Mouse (Mus musculus): ENCODE results near the gene Zfp768. TPM values are rescaled to one million over a fixed set of nuclear protein-coding genes. Genes with fewer than 3 reads are reported as not detected.

The Zfp768 gene
- polyA plus RNA-seq, 1 experiment: 20.7 TPM

DNA sequence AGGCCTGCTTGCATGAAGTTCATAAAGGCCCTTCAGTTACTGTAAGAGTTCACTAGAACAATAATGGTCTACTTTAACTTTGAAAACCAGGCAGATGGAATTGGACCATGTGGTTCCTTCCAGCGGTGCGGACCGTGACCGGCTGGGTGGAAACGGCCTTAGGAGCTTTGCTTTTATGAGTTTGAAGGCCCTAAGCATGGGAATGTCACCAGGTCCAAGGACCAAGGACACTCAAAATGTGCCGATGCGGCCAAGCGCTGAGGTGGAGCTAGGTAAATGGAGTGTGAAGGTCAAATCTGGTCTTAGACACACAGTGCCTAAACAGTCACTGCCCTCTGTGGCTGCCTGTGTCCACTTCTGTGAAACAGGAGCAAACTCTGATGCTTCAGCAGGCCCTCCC is 4.0 kb downstream of the Zfp768 start:
- Histone ChIP-seq H3K27ac (ENCODE audit: insufficient read depth, low read length) (no peak overlapping the region), H3K4me1 (ENCODE audit: control insufficient read depth, insufficient read depth, low read length) (no peaks in the 10 kb centered on the region), H3K4me3 (ENCODE audit: insufficient read depth, low read length) (no peak overlapping the region)
- TF ChIP-seq CTCF (IDR thresholded peaks at IDR 0.05; ENCODE audit: borderline replicate concordance, insufficient read depth, low read length) (no peak), POLR2A (IDR thresholded peaks at IDR 0.05; ENCODE audit: low read depth, low read length) (no peak)

DNA sequence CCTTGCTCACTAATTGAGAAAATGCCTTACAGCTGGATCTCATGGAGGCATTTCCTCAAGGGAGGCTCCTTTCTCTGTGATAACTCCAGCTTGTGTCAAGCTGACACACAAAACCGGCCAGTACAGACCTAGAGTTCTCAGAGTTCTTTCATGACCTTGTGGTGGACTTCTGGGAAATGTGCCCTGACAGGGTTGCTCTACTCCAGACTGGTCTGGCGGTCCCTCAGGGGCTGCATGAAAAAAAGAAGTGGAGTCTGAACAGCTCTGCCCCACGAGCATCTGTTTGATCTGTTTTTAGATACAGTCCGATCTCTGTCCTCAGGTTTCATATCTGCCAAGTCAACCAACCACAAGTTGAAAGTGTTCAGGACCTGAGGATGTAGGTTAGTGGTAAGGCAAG is 7.8 kb downstream of the Zfp768 start:
- no peak overlapping the region for H3K4me3 ChIP-seq (ENCODE audit: insufficient read depth, low read length)
- no peak for TF ChIP-seq POLR2A (IDR thresholded peaks at IDR 0.05; ENCODE audit: low read depth, low read length)
- TF ChIP-seq CTCF (IDR thresholded peaks at IDR 0.05; ENCODE audit: borderline replicate concordance, insufficient read depth, low read length): no peak
- H3K4me1 ChIP-seq (ENCODE audit: control insufficient read depth, insufficient read depth, low read length): no peaks in the 10 kb centered on the region
- H3K27ac ChIP-seq (ENCODE audit: insufficient read depth, low read length): no peak overlapping the region

DNA sequence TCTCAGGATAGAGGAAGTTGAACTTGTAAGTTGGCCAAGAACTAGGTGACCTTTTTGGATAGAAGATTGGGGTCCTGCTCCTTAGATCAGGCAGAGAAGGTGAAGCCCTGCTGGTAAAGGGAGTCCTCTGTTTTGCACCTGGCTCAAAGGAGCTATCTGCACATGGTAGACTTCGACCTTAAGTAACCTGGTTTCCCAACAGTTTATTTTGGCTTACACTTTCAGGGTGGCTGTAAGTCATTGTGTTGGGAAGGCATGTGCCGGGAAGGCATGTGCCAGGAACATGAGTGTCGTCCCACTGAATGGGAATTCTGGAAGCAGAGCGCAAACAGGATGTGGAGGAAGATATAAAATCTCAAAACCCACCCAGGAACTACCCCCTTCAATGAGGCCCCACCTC is 9.8 kb downstream of the Zfp768 start:
- H3K4me1 ChIP-seq (ENCODE audit: control insufficient read depth, insufficient read depth, low read length): no peaks in the 10 kb centered on the region
- H3K4me3 ChIP-seq (ENCODE audit: insufficient read depth, low read length): no peak overlapping the region
- no peak overlapping the region for H3K27ac ChIP-seq (ENCODE audit: insufficient read depth, low read length)
- no peak for TF ChIP-seq CTCF (IDR thresholded peaks at IDR 0.05; ENCODE audit: borderline replicate concordance, insufficient read depth, low read length)
- TF ChIP-seq POLR2A (IDR thresholded peaks at IDR 0.05; ENCODE audit: low read depth, low read length): no peak

DNA sequence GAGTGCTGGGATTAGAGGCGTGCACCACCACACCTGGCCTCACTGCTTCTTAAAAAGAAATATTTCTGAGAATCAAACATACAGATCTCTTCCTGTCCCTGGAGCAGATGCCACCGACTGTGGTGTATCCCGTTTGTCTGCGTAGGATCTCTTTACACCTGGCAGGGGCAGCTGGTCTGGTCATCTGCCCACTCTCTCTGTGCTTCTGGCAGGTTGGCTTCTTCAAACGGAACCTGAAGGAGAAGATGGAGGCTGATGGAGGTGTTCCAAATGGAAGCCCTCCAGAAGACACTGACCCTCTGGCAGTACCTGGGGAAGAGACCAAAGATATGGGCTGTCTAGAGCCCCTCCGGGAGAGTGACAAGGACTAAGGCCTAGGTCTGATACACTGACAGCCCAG is 12.1 kb downstream of the Zfp768 start:
- no peak for TF ChIP-seq CTCF (IDR thresholded peaks at IDR 0.05; ENCODE audit: borderline replicate concordance, insufficient read depth, low read length)
- no peak for TF ChIP-seq POLR2A (IDR thresholded peaks at IDR 0.05; ENCODE audit: low read depth, low read length)

DNA sequence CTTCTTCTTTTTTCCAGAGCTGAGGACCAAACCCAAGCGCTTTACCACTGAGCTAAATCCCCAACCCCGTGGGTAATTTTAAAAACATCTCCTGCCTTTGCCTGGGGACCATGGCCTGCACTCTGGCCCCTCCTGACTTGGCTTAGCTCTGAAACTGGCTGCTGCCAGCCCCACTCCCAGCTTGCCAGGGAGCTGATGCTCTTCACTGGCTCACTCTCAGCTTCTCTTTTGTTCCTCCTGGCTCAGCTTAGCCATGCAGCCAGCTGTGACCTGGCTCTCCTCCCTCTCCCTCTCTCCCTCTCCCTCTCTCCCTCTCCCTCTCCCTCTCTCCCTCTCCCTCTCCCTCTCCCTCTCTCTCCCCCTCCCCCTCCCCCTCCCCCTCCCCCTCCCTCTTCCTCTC is 18.7 kb downstream of the Zfp768 start:
- TF ChIP-seq POLR2A (IDR thresholded peaks at IDR 0.05; ENCODE audit: low read depth, low read length) (no peak), CTCF (IDR thresholded peaks at IDR 0.05; ENCODE audit: borderline replicate concordance, insufficient read depth, low read length) (no peak)
- no peaks in the 10 kb centered on the region for H3K4me1 ChIP-seq (ENCODE audit: control insufficient read depth, insufficient read depth, low read length)
- no peak overlapping the region for H3K4me3 ChIP-seq (ENCODE audit: insufficient read depth, low read length)
- H3K27ac ChIP-seq (ENCODE audit: insufficient read depth, low read length): no peak overlapping the region

More for the DNA sequence above, 12.1 kb downstream of the Zfp768 start:
- no peaks in the 10 kb centered on the region for H3K4me1 ChIP-seq (ENCODE audit: control insufficient read depth, insufficient read depth, low read length)
- H3K27ac ChIP-seq (ENCODE audit: insufficient read depth, low read length): no peak overlapping the region
- no peak overlapping the region for H3K4me3 ChIP-seq (ENCODE audit: insufficient read depth, low read length)

DNA sequence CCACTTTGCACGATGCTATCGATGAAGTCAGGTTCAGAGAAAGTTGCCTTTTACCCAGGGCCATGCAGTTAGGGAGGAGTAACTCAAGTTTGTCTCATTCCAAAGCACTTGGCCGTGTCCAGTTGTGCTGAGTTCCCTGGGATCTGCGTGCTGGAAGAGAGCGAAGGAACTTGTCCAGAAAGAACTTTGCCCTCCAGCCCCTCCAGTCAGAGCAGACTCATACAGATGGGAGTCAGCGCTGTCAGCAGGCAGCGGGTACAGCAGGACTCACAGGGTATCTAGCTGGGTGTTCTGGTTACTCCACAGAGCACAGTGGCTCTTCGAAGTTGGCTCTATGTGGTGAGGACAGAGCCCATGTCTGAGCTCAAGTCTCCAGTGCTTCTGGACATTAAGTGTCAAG is 19.8 kb downstream of the Zfp768 start:
- TF ChIP-seq POLR2A (IDR thresholded peaks at IDR 0.05; ENCODE audit: low read depth, low read length): no peak
- TF ChIP-seq CTCF (IDR thresholded peaks at IDR 0.05; ENCODE audit: borderline replicate concordance, insufficient read depth, low read length): no peak
- H3K27ac ChIP-seq (ENCODE audit: insufficient read depth, low read length): no peak overlapping the region
- H3K4me3 ChIP-seq (ENCODE audit: insufficient read depth, low read length): no peak overlapping the region
- H3K4me1 ChIP-seq (ENCODE audit: control insufficient read depth, insufficient read depth, low read length): no peaks in the 10 kb centered on the region

DNA sequence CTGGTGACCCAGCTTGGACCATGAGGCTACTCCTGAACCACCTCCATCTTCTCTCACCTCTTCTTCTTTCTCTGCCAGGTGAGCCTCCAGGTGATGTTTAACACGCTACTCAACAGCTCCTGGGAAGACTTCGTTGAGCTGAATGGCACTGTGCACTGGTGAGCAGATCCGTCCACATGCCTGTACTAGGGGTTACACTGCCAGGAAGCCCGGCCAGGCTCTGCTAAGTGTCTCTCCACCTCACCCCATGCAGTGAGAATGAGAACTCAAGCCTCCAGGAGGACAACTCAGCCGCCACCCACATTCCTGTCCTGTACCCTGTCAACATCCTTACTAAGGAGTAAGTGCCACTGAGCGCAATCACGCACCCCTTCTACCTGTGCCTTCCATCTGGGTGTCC is 20.4 kb downstream of the Zfp768 start:
- TF ChIP-seq POLR2A (IDR thresholded peaks at IDR 0.05; ENCODE audit: low read depth, low read length) (no peak), CTCF (IDR thresholded peaks at IDR 0.05; ENCODE audit: borderline replicate concordance, insufficient read depth, low read length) (no peak)
- no peak overlapping the region for H3K27ac ChIP-seq (ENCODE audit: insufficient read depth, low read length)
- H3K4me3 ChIP-seq (ENCODE audit: insufficient read depth, low read length): no peak overlapping the region
- no peaks in the 10 kb centered on the region for H3K4me1 ChIP-seq (ENCODE audit: control insufficient read depth, insufficient read depth, low read length)

DNA sequence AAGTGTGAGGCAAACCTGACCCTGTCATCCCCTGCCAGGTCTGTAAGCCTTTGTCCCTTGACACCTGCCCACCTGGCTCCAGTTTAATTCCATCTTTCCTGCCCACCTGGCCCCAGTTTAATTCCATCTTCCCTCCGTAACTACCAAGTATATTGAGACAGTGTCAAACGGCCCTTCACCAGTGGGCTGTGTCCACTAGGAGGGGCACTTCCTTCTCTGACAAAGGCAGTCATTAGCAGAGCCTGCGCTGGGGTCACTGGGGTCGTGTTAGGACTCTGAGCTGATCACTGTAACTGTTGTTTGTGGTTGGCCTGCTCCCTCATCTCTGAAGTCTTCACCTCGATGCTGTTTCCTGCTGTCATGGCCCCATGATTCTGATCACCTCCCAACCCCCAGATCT is 23.3 kb downstream of the Zfp768 start:
- H3K27ac ChIP-seq (ENCODE audit: insufficient read depth, low read length): no peak overlapping the region
- H3K4me3 ChIP-seq (ENCODE audit: insufficient read depth, low read length): no peak overlapping the region
- TF ChIP-seq CTCF (IDR thresholded peaks at IDR 0.05; ENCODE audit: borderline replicate concordance, insufficient read depth, low read length) (0 out of 2 replicates have a peak, but pooled peaks have one; percentile 7), POLR2A (IDR thresholded peaks at IDR 0.05; ENCODE audit: low read depth, low read length) (no peak)
- no peaks in the 10 kb centered on the region for H3K4me1 ChIP-seq (ENCODE audit: control insufficient read depth, insufficient read depth, low read length)

DNA sequence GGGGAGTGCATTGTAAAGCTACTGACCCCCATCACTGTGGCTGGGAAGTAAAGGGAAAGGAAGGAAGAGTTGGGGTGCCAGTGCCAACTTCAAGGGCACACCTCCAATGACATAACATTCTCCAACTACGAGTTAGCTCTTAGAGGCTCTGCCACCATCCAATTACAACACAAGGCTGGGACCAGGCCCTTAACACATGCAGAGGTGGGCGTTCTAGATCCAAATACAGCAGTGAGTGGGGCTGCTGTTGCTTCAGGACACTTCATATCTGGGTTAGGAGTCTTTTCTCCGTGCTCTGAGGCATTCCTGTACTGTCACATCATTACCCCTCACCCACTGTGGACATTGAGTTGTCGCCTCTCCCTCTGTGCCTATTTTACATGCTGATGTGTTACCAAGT is 24.3 kb downstream of the Zfp768 start:
- Histone ChIP-seq H3K4me3 (ENCODE audit: insufficient read depth, low read length) (no peak overlapping the region), H3K27ac (ENCODE audit: insufficient read depth, low read length) (no peak overlapping the region), H3K4me1 (ENCODE audit: control insufficient read depth, insufficient read depth, low read length) (no peaks in the 10 kb centered on the region)
- TF ChIP-seq POLR2A (IDR thresholded peaks at IDR 0.05; ENCODE audit: low read depth, low read length): no peak
- no peak for TF ChIP-seq CTCF (IDR thresholded peaks at IDR 0.05; ENCODE audit: borderline replicate concordance, insufficient read depth, low read length)

DNA sequence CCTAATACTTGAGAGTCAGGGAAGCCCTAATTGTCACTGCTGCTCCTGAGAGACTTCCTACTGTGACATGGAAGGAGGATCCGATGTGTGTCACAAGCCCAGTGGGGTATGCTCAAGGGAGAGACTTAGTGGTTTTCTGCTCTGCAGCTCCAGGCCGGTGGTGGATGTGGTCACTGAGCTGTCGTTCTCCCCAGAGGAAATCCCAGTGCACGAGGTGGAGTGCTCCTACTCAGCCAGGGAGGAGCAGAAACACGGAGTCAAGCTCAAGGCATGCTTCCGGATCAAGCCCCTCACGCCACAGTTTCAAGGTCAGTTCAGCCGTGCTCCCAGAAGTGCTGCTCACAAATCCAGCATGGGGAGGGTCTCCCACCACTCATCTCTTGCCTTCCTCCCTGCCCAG is 31.5 kb downstream of the Zfp768 start:
- Histone ChIP-seq H3K4me3 (ENCODE audit: insufficient read depth, low read length) (no peak overlapping the region), H3K27ac (ENCODE audit: insufficient read depth, low read length) (no peak overlapping the region), H3K4me1 (ENCODE audit: control insufficient read depth, insufficient read depth, low read length) (no peaks in the 10 kb centered on the region)
- TF ChIP-seq POLR2A (IDR thresholded peaks at IDR 0.05; ENCODE audit: low read depth, low read length) (no peak), CTCF (IDR thresholded peaks at IDR 0.05; ENCODE audit: borderline replicate concordance, insufficient read depth, low read length) (no peak)

DNA sequence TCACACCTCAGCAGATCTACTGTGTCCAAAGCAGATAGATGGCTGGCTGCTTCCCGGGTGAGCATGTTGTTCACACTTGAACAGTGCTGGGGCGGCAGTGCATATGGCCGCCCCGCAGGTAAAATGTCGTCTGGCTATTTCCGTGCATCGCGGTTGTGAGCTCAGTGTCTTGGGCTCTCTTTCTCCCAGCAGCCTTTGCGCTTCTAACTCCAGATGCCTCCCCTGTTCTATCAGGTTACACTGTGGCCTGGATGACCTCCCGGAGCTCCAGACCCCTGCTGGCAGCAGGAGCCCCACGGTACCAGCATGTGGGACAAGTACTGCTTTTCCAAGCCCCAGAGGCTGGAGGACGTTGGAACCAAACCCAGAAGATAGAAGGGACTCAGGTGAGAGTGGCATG is 35.4 kb downstream of the Zfp768 start:
- no peak overlapping the region for H3K4me3 ChIP-seq (ENCODE audit: insufficient read depth, low read length)

More for the DNA sequence above, 35.4 kb downstream of the Zfp768 start:
- TF ChIP-seq CTCF (IDR thresholded peaks at IDR 0.05; ENCODE audit: borderline replicate concordance, insufficient read depth, low read length) (no peak), POLR2A (IDR thresholded peaks at IDR 0.05; ENCODE audit: low read depth, low read length) (no peak)
- no peaks in the 10 kb centered on the region for H3K4me1 ChIP-seq (ENCODE audit: control insufficient read depth, insufficient read depth, low read length)
- H3K27ac ChIP-seq (ENCODE audit: insufficient read depth, low read length): no peak overlapping the region

Data from embryonic fibroblast, embryonic 13.5 days (primary cell).